Mouse (Mus musculus): ENCODE measurements around the gene Mgmt.

- TF ChIP-seq GATA1 (IDR thresholded peaks at IDR 0.05; ENCODE audit: low read length), result no peak
- no peak for TF ChIP-seq TAL1 (IDR thresholded peaks at IDR 0.05; ENCODE audit: low read length)
These were observed 193.7 kb downstream of the Mgmt start for GRCm38 (mm10) chr7:137088141-137088540.

Data from erythroblast, embryonic 14.5 days (primary cell).